Mouse (Mus musculus): ENCODE results near the gene Slc3a2. TPM values are rescaled to one million over a fixed set of nuclear protein-coding genes. Genes with fewer than 3 reads are reported as not detected.
"Not testable (repeated sequence)": the region's sequence is repeated elsewhere in the genome, so short reads cannot be mapped to it uniquely, and the experiment has no call there.

Gene Slc3a2
- polyA plus RNA-seq, 1 experiment from 2014 or later, result 157 TPM

DNA sequence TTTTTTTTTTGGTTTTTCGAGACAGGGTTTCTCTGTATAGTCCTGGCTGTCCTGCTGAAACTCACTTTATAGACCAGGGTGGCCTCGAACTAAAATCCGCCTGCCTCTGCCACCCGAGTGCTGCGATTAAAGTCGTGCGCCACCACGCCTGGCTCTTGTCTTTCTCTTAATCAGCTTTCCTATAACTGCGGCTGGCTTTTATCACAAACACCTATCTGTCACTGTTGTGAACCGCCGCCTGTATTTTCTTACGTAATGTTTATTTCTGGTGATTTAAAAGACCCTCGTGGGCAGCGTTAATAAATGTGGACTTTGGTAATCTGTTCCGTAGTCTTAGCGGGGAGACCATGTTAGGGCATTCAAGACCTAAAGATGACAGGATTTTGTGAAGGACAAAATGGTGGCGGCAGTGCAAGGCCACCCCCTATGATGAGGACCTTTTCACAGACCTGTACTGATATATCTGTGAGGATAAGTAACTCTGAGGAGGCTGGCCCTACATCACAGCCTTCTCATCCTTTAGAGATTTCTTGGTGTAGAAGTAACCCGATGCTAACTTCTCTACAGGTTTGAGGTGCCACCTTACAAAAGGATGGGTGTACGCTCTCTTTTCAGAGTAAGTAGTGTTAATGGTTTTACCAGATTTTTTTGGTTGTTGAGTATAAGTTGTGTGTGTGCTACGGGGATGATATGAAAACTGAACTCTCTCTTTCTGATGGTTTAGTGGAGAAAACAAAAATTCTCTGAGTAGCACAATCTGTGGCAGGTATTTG lies 591 bp upstream of the Slc3a2 start:
- peak; percentile 47 for DNase-seq
- Histone ChIP-seq H3K27me3 (ENCODE audit: control insufficient read depth, insufficient read depth, low read length) (no peaks in the 10 kb centered on the region), H3K9me3 (ENCODE audit: control insufficient read depth, low read length) (no peaks in the 10 kb centered on the region), H3K4me2 (ENCODE audit: low read length) (peak overlapping the region; percentile 84), H3K4me3 (replicated peaks; ENCODE audit: low read depth, low read length) (peak overlapping the region; percentile 56), H3K36me3 (ENCODE audit: control insufficient read depth, insufficient read depth, low read length) (peaks cover 28% of the 10 kb centered on the region), H3K9ac (replicated peaks; ENCODE audit: low read length) (peak overlapping the region; percentile 75), H3K4me1 (ENCODE audit: control insufficient read depth, insufficient read depth, low read length) (peaks cover 33% of the 10 kb centered on the region), H3K27ac (replicated peaks; ENCODE audit: low read depth, low read length) (peak overlapping the region; percentile 46)
- WGBS, result under 1% methylated on average over 20 of the region's 20 CpGs
- no peak for ATAC-seq (ENCODE audit: low FRiP score, low TSS enrichment)

DNA sequence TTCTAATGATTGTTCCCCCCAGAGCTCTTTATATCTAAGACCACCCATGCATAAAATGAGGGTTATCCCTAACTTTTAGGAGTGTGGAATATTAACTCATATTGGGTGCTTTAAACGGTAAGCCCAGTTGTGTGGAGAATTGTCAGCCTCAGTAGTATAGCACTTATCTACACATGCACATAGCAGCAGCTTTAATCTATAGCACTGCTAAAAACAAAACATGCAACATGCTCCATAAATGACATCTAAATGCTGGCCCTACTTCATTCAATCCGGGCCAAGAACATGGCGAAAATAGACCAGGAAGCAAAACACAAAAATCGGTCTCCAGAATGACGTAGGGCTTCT lies 636 bp downstream of the Slc3a2 start:
- 0 out of 2 replicates have a peak, but pooled peaks have one; percentile 0 for ATAC-seq (ENCODE audit: low FRiP score, low TSS enrichment)
- Histone ChIP-seq H3K9me3 (ENCODE audit: control insufficient read depth, low read length) (no peaks in the 10 kb centered on the region), H3K36me3 (ENCODE audit: control insufficient read depth, insufficient read depth, low read length) (peaks cover 28% of the 10 kb centered on the region), H3K9ac (replicated peaks; ENCODE audit: low read length) (peak overlapping the region; percentile 92), H3K4me3 (replicated peaks; ENCODE audit: low read depth, low read length) (peak overlapping the region; percentile 56), H3K4me2 (ENCODE audit: low read length) (peak overlapping the region; percentile 84), H3K27ac (replicated peaks; ENCODE audit: low read depth, low read length) (peak overlapping the region; percentile 95), H3K27me3 (ENCODE audit: control insufficient read depth, insufficient read depth, low read length) (no peaks in the 10 kb centered on the region), H3K4me1 (ENCODE audit: control insufficient read depth, insufficient read depth, low read length) (peaks cover 33% of the 10 kb centered on the region)
- 2% methylated on average over 5 of the region's 5 CpGs for WGBS
- DNase-seq, result no peak

DNA sequence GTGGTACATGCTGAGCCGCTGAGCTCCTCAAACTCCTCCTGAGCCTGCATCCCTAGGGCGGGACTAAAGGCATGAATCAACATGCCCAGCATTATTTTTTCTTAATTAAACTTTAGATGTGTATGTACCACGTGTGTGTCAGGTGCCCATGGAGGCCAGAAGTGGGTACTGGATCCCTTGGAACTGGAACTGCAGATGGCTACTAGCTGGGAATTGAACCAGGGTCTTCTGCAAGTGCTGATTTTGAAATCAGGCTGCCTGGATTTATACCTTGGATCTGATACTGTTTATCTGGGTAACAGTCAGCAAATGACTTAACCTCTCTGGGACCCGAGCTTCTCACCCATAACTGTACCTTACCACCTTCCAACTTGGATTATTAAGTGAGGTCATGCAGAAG lies 1.1 kb downstream of the Slc3a2 start:
- Histone ChIP-seq H3K36me3 (ENCODE audit: control insufficient read depth, insufficient read depth, low read length) (peaks cover 27% of the 10 kb centered on the region), H3K4me2 (ENCODE audit: low read length) (peak overlapping the region; percentile 84), H3K27ac (replicated peaks; ENCODE audit: low read depth, low read length) (peak overlapping the region; percentile 95; the same call in 1 of the 2 replicates), H3K4me3 (replicated peaks; ENCODE audit: low read depth, low read length) (peak overlapping the region; percentile 56), H3K9me3 (ENCODE audit: control insufficient read depth, low read length) (no peaks in the 10 kb centered on the region), H3K27me3 (ENCODE audit: control insufficient read depth, insufficient read depth, low read length) (no peaks in the 10 kb centered on the region), H3K9ac (replicated peaks; ENCODE audit: low read length) (peak overlapping the region; percentile 92), H3K4me1 (ENCODE audit: control insufficient read depth, insufficient read depth, low read length) (peaks cover 33% of the 10 kb centered on the region)
- ATAC-seq (ENCODE audit: low FRiP score, low TSS enrichment) (no peak), DNase-seq (no peak)
- 62% methylated on average over 4 of the region's 4 CpGs for WGBS

- Histone ChIP-seq H3K4me2 (ENCODE audit: low read length) (peak overlapping the region; percentile 84; the same call in 1 of the 2 replicates), H3K27ac (replicated peaks; ENCODE audit: low read depth, low read length) (no peak overlapping the region), H3K4me1 (ENCODE audit: control insufficient read depth, insufficient read depth, low read length) (peaks cover 33% of the 10 kb centered on the region), H3K27me3 (ENCODE audit: control insufficient read depth, insufficient read depth, low read length) (no peaks in the 10 kb centered on the region), H3K9me3 (ENCODE audit: control insufficient read depth, low read length) (no peaks in the 10 kb centered on the region), H3K4me3 (replicated peaks; ENCODE audit: low read depth, low read length) (no peak overlapping the region), H3K36me3 (ENCODE audit: control insufficient read depth, insufficient read depth, low read length) (peaks cover 21% of the 10 kb centered on the region), H3K9ac (replicated peaks; ENCODE audit: low read length) (no peak overlapping the region)
- ATAC-seq (ENCODE audit: low FRiP score, low TSS enrichment), result no peak
- 89% methylated on average over 1 of the region's 1 CpGs for WGBS
- DNase-seq, result no peak
Observed at GRCm38 (mm10) chr19:8721378-8721777, 1.8 kb downstream of the Slc3a2 start.

DNA sequence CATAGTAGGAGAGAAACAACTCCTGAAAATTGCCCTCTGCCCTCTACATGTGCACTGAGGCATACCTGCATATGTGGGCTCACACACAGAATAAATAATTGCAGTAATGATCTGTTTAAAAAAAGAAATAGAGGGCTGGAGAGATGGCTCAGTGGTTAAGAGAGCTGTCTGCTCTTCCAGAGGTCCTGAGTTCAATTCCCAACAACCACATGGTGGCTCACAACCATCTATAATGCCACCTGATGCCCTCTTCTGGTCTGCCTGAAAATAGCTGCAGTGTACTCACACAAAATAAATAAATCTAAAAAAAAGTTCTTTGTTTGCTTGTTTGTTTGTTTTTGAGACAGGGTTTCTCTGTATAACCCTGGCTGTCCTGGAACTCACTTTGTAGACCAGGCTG lies 4.1 kb downstream of the Slc3a2 start:
- not testable (repeated sequence) for H3K9ac ChIP-seq (replicated peaks; ENCODE audit: low read length); H3K27me3 ChIP-seq (ENCODE audit: control insufficient read depth, insufficient read depth, low read length); DNase-seq; H3K4me3 ChIP-seq (replicated peaks; ENCODE audit: low read depth, low read length); H3K9me3 ChIP-seq (ENCODE audit: control insufficient read depth, low read length); ATAC-seq (ENCODE audit: low FRiP score, low TSS enrichment); H3K4me2 ChIP-seq (ENCODE audit: low read length); H3K27ac ChIP-seq (replicated peaks; ENCODE audit: low read depth, low read length); H3K36me3 ChIP-seq (ENCODE audit: control insufficient read depth, insufficient read depth, low read length)
- peaks cover 18% of the 10 kb centered on the region for H3K4me1 ChIP-seq (ENCODE audit: control insufficient read depth, insufficient read depth, low read length)

DNA sequence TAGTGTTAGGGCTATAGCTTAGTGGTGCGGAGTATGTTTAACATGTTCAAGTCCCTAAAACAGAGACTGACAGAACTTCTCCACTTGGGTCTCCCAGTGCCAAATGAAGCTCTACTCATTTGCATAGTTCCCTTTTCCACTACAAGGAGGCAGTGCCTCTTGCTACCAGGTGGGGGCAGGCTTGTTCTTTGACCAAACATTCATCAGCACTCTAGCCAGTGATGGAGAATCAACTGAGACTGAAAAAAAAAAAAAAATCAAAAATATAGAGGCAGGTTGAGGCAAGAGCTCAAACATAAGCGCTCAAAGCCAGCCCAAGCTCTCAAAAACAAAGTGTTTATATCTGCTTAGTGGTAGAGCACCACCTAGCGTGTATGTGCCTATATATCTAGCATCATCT lies 4.8 kb downstream of the Slc3a2 start:
- H3K27ac ChIP-seq (replicated peaks; ENCODE audit: low read depth, low read length), result no peak overlapping the region
- H3K27me3 ChIP-seq (ENCODE audit: control insufficient read depth, insufficient read depth, low read length), result no peaks in the 10 kb centered on the region
- H3K9me3 ChIP-seq (ENCODE audit: control insufficient read depth, low read length), result no peaks in the 10 kb centered on the region
- H3K4me2 ChIP-seq (ENCODE audit: low read length), result no peak overlapping the region
- 70% methylated on average over 3 of the region's 3 CpGs for WGBS
- peaks cover 19% of the 10 kb centered on the region for H3K4me1 ChIP-seq (ENCODE audit: control insufficient read depth, insufficient read depth, low read length)
- H3K9ac ChIP-seq (replicated peaks; ENCODE audit: low read length), result no peak overlapping the region
- DNase-seq (peak; percentile 75), ATAC-seq (ENCODE audit: low FRiP score, low TSS enrichment) (no peak)
- no peak overlapping the region for H3K4me3 ChIP-seq (replicated peaks; ENCODE audit: low read depth, low read length)
- no peaks in the 10 kb centered on the region for H3K36me3 ChIP-seq (ENCODE audit: control insufficient read depth, insufficient read depth, low read length)

GRCm38 (mm10) chr19:8716767-8717475 lies 6.2 kb downstream of the Slc3a2 start:
- H3K36me3 ChIP-seq (ENCODE audit: control insufficient read depth, insufficient read depth, low read length), result no peaks in the 10 kb centered on the region
- DNase-seq, result no peak
- WGBS, result 71% methylated on average over 8 of the region's 10 CpGs

DNA sequence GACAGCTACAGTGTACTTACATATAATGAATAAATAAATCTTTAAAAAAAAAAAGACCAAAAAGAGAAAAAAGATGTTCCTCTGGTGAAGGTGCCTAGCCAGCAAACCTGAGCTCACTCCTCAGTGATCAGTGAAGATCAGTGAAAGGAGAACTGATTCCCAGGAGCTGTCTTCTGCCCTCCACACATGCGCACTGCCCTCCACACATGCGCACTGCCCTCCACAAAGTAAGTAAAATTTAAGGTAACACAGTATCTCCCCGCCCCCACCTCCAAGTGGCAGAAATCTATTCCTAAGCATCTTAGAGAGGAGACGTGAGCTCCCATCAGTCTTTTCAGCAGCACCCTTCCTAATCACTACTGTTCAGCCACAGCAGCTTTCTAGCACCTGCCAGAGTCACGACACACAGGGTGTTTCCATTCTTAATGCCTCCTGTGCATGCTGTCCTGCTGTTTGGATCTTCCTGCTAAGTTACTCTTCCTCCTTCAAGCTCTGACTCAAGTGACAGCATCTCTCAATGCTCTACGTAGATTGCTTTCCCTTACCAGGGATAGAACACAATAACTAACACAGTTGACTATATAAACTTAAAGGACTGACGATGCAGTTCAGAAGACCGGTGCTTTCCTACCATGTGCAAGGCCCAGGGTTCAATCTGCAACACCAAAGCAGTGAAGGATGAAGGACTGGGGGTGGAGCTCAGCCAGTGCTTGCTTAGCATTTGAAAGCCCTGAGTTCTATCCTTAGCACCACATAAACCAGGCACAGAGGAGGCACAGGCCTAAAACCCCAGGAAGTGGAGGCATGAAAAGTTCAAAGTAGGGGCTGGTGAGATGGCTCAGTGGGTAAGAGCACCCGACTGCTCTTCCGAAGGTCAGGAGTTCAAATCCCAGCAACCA lies 7.1 kb downstream of the Slc3a2 start:
- 64% methylated on average over 10 of the region's 10 CpGs for WGBS

More at GRCm38 (mm10) chr19:8716767-8717475, 6.2 kb downstream of the Slc3a2 start:
- no peak overlapping the region for H3K27ac ChIP-seq (replicated peaks; ENCODE audit: low read depth, low read length)
- H3K9ac ChIP-seq (replicated peaks; ENCODE audit: low read length), result no peak overlapping the region
- no peaks in the 10 kb centered on the region for H3K9me3 ChIP-seq (ENCODE audit: control insufficient read depth, low read length)
- H3K27me3 ChIP-seq (ENCODE audit: control insufficient read depth, insufficient read depth, low read length), result no peaks in the 10 kb centered on the region
- no peak overlapping the region for H3K4me3 ChIP-seq (replicated peaks; ENCODE audit: low read depth, low read length)
- no peak overlapping the region for H3K4me2 ChIP-seq (ENCODE audit: low read length)
- peaks cover 22% of the 10 kb centered on the region for H3K4me1 ChIP-seq (ENCODE audit: control insufficient read depth, insufficient read depth, low read length)
- no peak for ATAC-seq (ENCODE audit: low FRiP score, low TSS enrichment)

More for the DNA sequence above, 7.1 kb downstream of the Slc3a2 start:
- Histone ChIP-seq H3K27me3 (ENCODE audit: control insufficient read depth, insufficient read depth, low read length) (no peaks in the 10 kb centered on the region), H3K36me3 (ENCODE audit: control insufficient read depth, insufficient read depth, low read length) (peaks cover under 1% of the 10 kb centered on the region; the same call in 1 of the 2 replicates), H3K4me3 (replicated peaks; ENCODE audit: low read depth, low read length) (no peak overlapping the region), H3K9me3 (ENCODE audit: control insufficient read depth, low read length) (no peaks in the 10 kb centered on the region), H3K4me2 (ENCODE audit: low read length) (no peak overlapping the region), H3K9ac (replicated peaks; ENCODE audit: low read length) (no peak overlapping the region), H3K27ac (replicated peaks; ENCODE audit: low read depth, low read length) (no peak overlapping the region), H3K4me1 (ENCODE audit: control insufficient read depth, insufficient read depth, low read length) (peaks cover 22% of the 10 kb centered on the region)
- no peak for DNase-seq
- no peak for ATAC-seq (ENCODE audit: low FRiP score, low TSS enrichment)
